8 mouse cellular contexts compared by ENCODE assay signal in genomic region chr8:72135446-72136301, GRCm38 (mm10). TPM values are rescaled to one million over a fixed set of nuclear protein-coding genes. Genes with fewer than 3 reads are reported as not detected.
DNase-seq lines count a peak whose midpoint lies in the region; ATAC-seq and TF ChIP-seq lines count a peak whose summit lies in the region.

No protein-coding gene starts in this region.

- no peak for TF ChIP-seq EP300 in liver, embryonic 14.5 days (IDR thresholded peaks at IDR 0.05; ENCODE audit: low read depth)

- H3K9me3 ChIP-seq in hindbrain, postnatal 0 days (ENCODE audit: low read length): no peaks in the 10 kb centered on the region
- no peaks in the 10 kb centered on the region for H3K9me3 ChIP-seq in liver, embryonic 14.5 days (ENCODE audit: control insufficient read depth, low read length)

- peak; percentile 43; the same call in 1 of the 2 replicates for TF ChIP-seq CTCF in hindbrain, postnatal 0 days (IDR thresholded peaks at IDR 0.05; ENCODE audit: low read depth)
- peak; percentile 30; the same call in 1 of the 2 replicates for TF ChIP-seq CTCF in liver, embryonic 14.5 days (IDR thresholded peaks at IDR 0.05; ENCODE audit: low read depth)

- peaks cover 9% of the 10 kb centered on the region; the same call in 1 of the 2 replicates for H3K36me3 ChIP-seq in hindbrain, postnatal 0 days (ENCODE audit: insufficient read depth, low read length)
- H3K36me3 ChIP-seq in liver, embryonic 14.5 days (replicated peaks; ENCODE audit: control insufficient read depth, insufficient read depth, low read depth): no peaks in the 10 kb centered on the region

- peak; percentile 50 for ATAC-seq in frontal cortex, adult (ENCODE audit: low TSS enrichment)
- peak; percentile 62 for ATAC-seq in hindbrain, postnatal 0 days
- peak; percentile 43 for ATAC-seq in liver, embryonic 14.5 days (ENCODE audit: insufficient read depth)

- peak overlapping the region; percentile 91 for H3K9ac ChIP-seq in hindbrain, postnatal 0 days (replicated peaks; ENCODE audit: low read length)
- peak overlapping the region; percentile 68 for H3K9ac ChIP-seq in liver, embryonic 14.5 days (replicated peaks)

- H3K4me3 ChIP-seq in hindbrain, postnatal 0 days (ENCODE audit: low read length): peak overlapping the region; percentile 93
- H3K4me3 ChIP-seq in liver, embryonic 14.5 days (ENCODE audit: insufficient read depth in 1 of 2, low read depth in 2 of 2, low read length in 2 of 2): peak overlapping the region; percentile 59 to 68

- WGBS in hindbrain, postnatal 0 days: 2% methylated on average over 46 of the region's 62 CpGs
- under 1% methylated on average over 62 of the region's 62 CpGs for WGBS in liver, embryonic 14.5 days (ENCODE audit: insufficient replicate concordance)

- DNase-seq in frontal cortex, postnatal 14 days (ENCODE audit: low spot score in 2 of 2): no peak
- peak; percentile 41 to 47 for DNase-seq in cerebellum, adult 18-20 months
- DNase-seq in gastrocnemius, postnatal 10 days: peak; percentile 54
- DNase-seq in hindbrain, postnatal 0 days (ENCODE audit: low spot score): peak; percentile 51
- no peak for DNase-seq in liver, embryonic 14.5 days (ENCODE audit: low read depth in 3 of 3, low spot score in 3 of 3)
- DNase-seq in natural killer cell, adult 2 months (ENCODE audit: low spot score in 2 of 2): peak; percentile 35 to 47
- peak; percentile 53 for DNase-seq in thymus, postnatal 0 days (ENCODE audit: low spot score)

- H3K27me3 ChIP-seq in hindbrain, postnatal 0 days (ENCODE audit: insufficient read depth, low read length): no peaks in the 10 kb centered on the region
- H3K27me3 ChIP-seq in liver, embryonic 14.5 days (ENCODE audit: control insufficient read depth, insufficient read depth, low read length): peaks cover 24% of the 10 kb centered on the region

- peak overlapping the region; percentile 90 for H3K4me2 ChIP-seq in hindbrain, postnatal 0 days (ENCODE audit: low read depth, low read length)
- H3K4me2 ChIP-seq in liver, embryonic 14.5 days (ENCODE audit: low read depth): peak overlapping the region; percentile 73

- H3K27ac ChIP-seq in hindbrain, postnatal 0 days: peak overlapping the region; percentile 85
- H3K27ac ChIP-seq in liver, embryonic 14.5 days: peak overlapping the region; percentile 39

- H3K4me1 ChIP-seq in hindbrain, postnatal 0 days (ENCODE audit: insufficient read depth, low read length): 0 out of 2 replicates have a peak, but pooled peaks cover 7% of the 10 kb centered on the region
- H3K4me1 ChIP-seq in liver, embryonic 14.5 days (replicated peaks; ENCODE audit: control insufficient read depth in 2 of 2, insufficient read depth in 2 of 2, low read length in 1 of 2): peaks cover 0 to 15% of the 10 kb centered on the region in 2 experiments; a peak in 3 of 4 replicates

RNA-seq across cellular contexts. Expression of gene Tpm4, which starts 0.9 kb away (rescaled TPM):
- total RNA-seq in gastrocnemius, postnatal 10 days (2021): 100 to 1,000 TPM; 115 to 142 TPM
- 76.2 and 83.2 TPM in 2 replicates for total RNA-seq in hindbrain, postnatal 0 days (2014; rRNA removed)
- 124 and 127 TPM in 2 replicates for polyA plus RNA-seq in hindbrain, postnatal 0 days (2015; fragmentation: Nextera tagmentation; extraction: Ambion mirVana)
- 28.7 and 49.0 TPM in 2 replicates for polyA plus RNA-seq in liver, embryonic 14.5 days (2012; rRNA removed)
- 69.2 and 76.4 TPM in 2 replicates for polyA plus RNA-seq in liver, embryonic 14.5 days (2014; fragmentation: Nextera tagmentation; extraction: Ambion mirVana)
- 164 and 172 TPM in 2 replicates for polyA plus RNA-seq in thymus, postnatal 0 days (2015; fragmentation: Nextera tagmentation; extraction: Ambion mirVana)

RNA-seq across cellular contexts. Expression of gene Rab8a, which starts 25.3 kb away (rescaled TPM):
- 10 to 100 TPM; 22.8 to 30.8 TPM for total RNA-seq in gastrocnemius, postnatal 10 days (2021)
- total RNA-seq in hindbrain, postnatal 0 days (2014; rRNA removed): 26.6 and 29.5 TPM in 2 replicates
- 64.8 and 71.5 TPM in 2 replicates for polyA plus RNA-seq in hindbrain, postnatal 0 days (2015; fragmentation: Nextera tagmentation; extraction: Ambion mirVana)
- polyA plus RNA-seq in liver, embryonic 14.5 days (2012; rRNA removed): 18.3 and 59.7 TPM in 2 replicates
- polyA plus RNA-seq in liver, embryonic 14.5 days (2014; fragmentation: Nextera tagmentation; extraction: Ambion mirVana): 50.7 and 54.6 TPM in 2 replicates
- polyA plus RNA-seq in thymus, postnatal 0 days (2015; fragmentation: Nextera tagmentation; extraction: Ambion mirVana): 140 and 151 TPM in 2 replicates

RNA-seq across cellular contexts. Expression of gene Olfr374, which starts 28.8 kb away (rescaled TPM):
- not detected for total RNA-seq in gastrocnemius, postnatal 10 days (2021)
- not detected in 2 replicates for total RNA-seq in hindbrain, postnatal 0 days (2014; rRNA removed)
- not detected in 2 replicates for polyA plus RNA-seq in hindbrain, postnatal 0 days (2015; fragmentation: Nextera tagmentation; extraction: Ambion mirVana)
- polyA plus RNA-seq in liver, embryonic 14.5 days (2012; rRNA removed): not detected in 2 replicates
- not detected in 2 replicates for polyA plus RNA-seq in liver, embryonic 14.5 days (2014; fragmentation: Nextera tagmentation; extraction: Ambion mirVana)
- polyA plus RNA-seq in thymus, postnatal 0 days (2015; fragmentation: Nextera tagmentation; extraction: Ambion mirVana): not detected in 2 replicates

RNA-seq across cellular contexts. Expression of gene Olfr373, which starts 52.7 kb away (rescaled TPM):
- total RNA-seq in gastrocnemius, postnatal 10 days (2021): not detected
- not detected in 2 replicates for total RNA-seq in hindbrain, postnatal 0 days (2014; rRNA removed)
- 0.04 TPM in 1 of 2 replicates, not detected in the other for polyA plus RNA-seq in hindbrain, postnatal 0 days (2015; fragmentation: Nextera tagmentation; extraction: Ambion mirVana)
- polyA plus RNA-seq in liver, embryonic 14.5 days (2012; rRNA removed): not detected in 2 replicates
- not detected in 2 replicates for polyA plus RNA-seq in liver, embryonic 14.5 days (2014; fragmentation: Nextera tagmentation; extraction: Ambion mirVana)
- 0.04 and 0.05 TPM in 2 replicates for polyA plus RNA-seq in thymus, postnatal 0 days (2015; fragmentation: Nextera tagmentation; extraction: Ambion mirVana)

RNA-seq across cellular contexts. Expression of gene Hsh2d, which starts 53.8 kb away (rescaled TPM):
- not detected for total RNA-seq in gastrocnemius, postnatal 10 days (2021)
- not detected in 2 replicates for total RNA-seq in hindbrain, postnatal 0 days (2014; rRNA removed)
- polyA plus RNA-seq in hindbrain, postnatal 0 days (2015; fragmentation: Nextera tagmentation; extraction: Ambion mirVana): 0.14 TPM in 1 of 2 replicates, not detected in the other
- polyA plus RNA-seq in liver, embryonic 14.5 days (2012; rRNA removed): 0.15 and 0.18 TPM in 2 replicates
- 0.11 and 0.37 TPM in 2 replicates for polyA plus RNA-seq in liver, embryonic 14.5 days (2014; fragmentation: Nextera tagmentation; extraction: Ambion mirVana)
- 4.9 and 5.6 TPM in 2 replicates for polyA plus RNA-seq in thymus, postnatal 0 days (2015; fragmentation: Nextera tagmentation; extraction: Ambion mirVana)

Comparison
In these comparisons a context has a peak if more than half of its experiments do, and no peak if none do; other contexts are left out.
1. DNase-seq: peak in cerebellum, adult 18-20 months (2 of 2), gastrocnemius, postnatal 10 days (single experiment), hindbrain, postnatal 0 days (single experiment), natural killer cell, adult 2 months (2 of 2) and thymus, postnatal 0 days (single experiment); none in frontal cortex, postnatal 14 days (0 of 2) and liver, embryonic 14.5 days (0 of 3).
2. Peak in every context shown above with its lines, with median percentiles within 50 percentile points of each other: ATAC-seq.